Mouse (Mus musculus) liver, adult 2 months (tissue): Measurements from ENCODE around the gene Car14.
"Not testable (repeated sequence)": the region's sequence is repeated elsewhere in the genome, so short reads cannot be mapped to it uniquely, and the experiment has no call there.

ENCODE experiments used
- CTCF ChIP-seq: fragments of 200-500 bp; IDR thresholded peaks from 2 replicates; pipeline ENCODE4 v1.5.1; 2011; ENCODE audit warnings: low read depth, low read length, control low read depth
- POLR2A ChIP-seq: fragments of 200-500 bp; IDR thresholded peaks from 2 replicates; pipeline ENCODE4 v1.6.1; 2011; ENCODE audit warnings: low read length, control low read depth; ENCODE audit not compliant: insufficient read depth; ENCODE audit errors: extremely low read depth

- not testable (repeated sequence) for TF ChIP-seq CTCF, POLR2A
Measured at GRCm38 (mm10) chr3:95858278-95858677, 46.2 kb downstream of the Car14 start.
